Mouse (Mus musculus) bone marrow, adult 2 months (tissue): ENCODE results near the gene Stox2. TPM values are rescaled to one million over a fixed set of nuclear protein-coding genes. Genes with fewer than 3 reads are reported as not detected.

Experiments used
- H3K27ac ChIP-seq: fragments of 200-500 bp; 2 replicates; pipeline ENCODE4 v1.5.1; 2012; ENCODE audit warnings: low read depth, mild to moderate bottlenecking, control low read depth, inconsistent platforms, low read length; ENCODE audit not compliant: control insufficient read depth, poor library complexity, insufficient read depth
- H3K4me1 ChIP-seq: fragments of 200-500 bp; 2 replicates; pipeline ENCODE4 v1.6.1; 2011; ENCODE audit warnings: low read length; ENCODE audit not compliant: control insufficient read depth, insufficient read depth
- H3K4me3 ChIP-seq: fragments of 200-500 bp; replicated peaks from 2 replicates; pipeline ENCODE3; 2011; ENCODE audit warnings: mild to moderate bottlenecking, low read depth, low read length, control low read depth; ENCODE audit not compliant: control insufficient read depth
- CTCF ChIP-seq: fragments of 200-500 bp; IDR thresholded peaks from 2 replicates; pipeline ENCODE4 v1.5.1; 2011; ENCODE audit warnings: low read length, control low read depth; ENCODE audit not compliant: control insufficient read depth, insufficient read depth
- POLR2A ChIP-seq: fragments of 200-500 bp; IDR thresholded peaks from 2 replicates; pipeline ENCODE4 v1.6.1; 2011; ENCODE audit warnings: low read depth, mild to moderate bottlenecking, control low read depth, low read length, borderline replicate concordance; ENCODE audit not compliant: control insufficient read depth
- WGBS: fragments of 180-500 bp; shearing (Covaris S2); methylation state at CpG from one replicate; pipeline ENCODE4 v1.1.7; 2018; 5-methylcytosine and 5-hydroxymethylcytosine counted together
- polyA plus RNA-seq: library from polyadenylated mRNA; stranded (reverse); fragments of >200 nt; gene quantifications from 2 replicates; pipeline ENCODE4 v1.2.4, GENCODE M21; 2011; ENCODE audit warnings: low replicate concordance; ENCODE audit not compliant: missing spikeins, insufficient read depth, insufficient read length

Gene Stox2
- polyA plus RNA-seq: 3.2 and 4.1 TPM in 2 replicates

DNA sequence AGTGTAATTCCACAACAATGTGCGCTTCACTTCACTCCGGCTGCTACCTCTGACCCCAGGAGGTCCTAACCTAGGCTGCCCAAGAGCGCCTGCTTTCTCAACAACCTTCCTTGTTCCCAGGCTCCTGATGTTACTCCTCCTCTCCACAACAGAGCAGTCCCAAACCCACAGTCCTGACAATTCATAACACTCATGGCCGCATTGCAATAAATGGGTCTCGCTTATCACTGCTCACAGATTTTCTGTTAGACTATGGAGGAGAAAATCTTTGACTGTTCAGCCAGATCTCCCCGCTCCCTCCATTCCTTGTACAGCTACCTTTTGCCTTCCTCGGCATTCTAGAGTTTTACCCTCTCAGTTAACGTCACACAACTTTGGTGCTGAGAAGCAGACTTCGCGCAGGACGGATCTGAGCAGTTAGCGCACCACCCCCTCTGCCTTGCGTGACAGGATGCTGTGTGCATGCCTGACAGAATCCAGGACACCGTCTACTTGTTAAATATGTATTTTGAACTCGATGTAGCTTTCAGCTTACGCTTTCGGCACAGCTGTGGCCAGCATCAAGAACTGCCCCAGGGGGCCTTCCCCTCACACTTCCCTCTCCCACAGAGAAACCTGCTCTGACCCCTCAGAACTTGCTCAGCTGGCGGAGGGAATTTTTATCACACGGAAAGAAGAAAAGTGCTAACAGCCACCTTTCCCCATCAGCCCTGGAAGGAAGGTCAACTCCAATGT is at the start of gene Stox2:
Stox2 (minus strand) TSS at position 51 of the 735 bp plus-strand sequence.
- WGBS: 86% methylated on average over 19 of the region's 19 CpGs
- Histone ChIP-seq H3K4me1 (no peaks in the 10 kb centered on the region), H3K27ac (no peak within 1 kb of the TSS), H3K4me3 (no peak within 1 kb of the TSS)
- TF ChIP-seq CTCF (no peak), POLR2A (no peak)

DNA sequence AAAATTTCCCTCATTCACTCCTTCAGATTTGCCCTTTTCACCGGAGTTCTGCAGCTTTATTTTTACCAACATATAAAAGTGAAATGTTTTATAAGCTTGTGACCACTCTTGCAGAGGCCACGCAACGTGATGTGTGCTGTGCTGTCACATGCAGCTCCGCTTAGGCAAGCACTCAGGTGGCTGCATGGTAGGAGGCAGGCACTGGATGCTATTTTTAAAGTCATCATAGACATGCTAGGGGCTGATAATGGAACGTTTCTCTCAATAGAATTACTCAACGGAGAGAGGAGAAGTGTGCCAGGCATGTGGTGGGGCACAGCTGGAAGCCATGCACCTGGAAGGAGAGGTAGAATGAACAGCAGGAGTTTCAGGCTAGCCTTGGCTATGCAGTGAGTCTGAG is 49.3 kb upstream of the Stox2 start:
- H3K4me3 ChIP-seq: no peak overlapping the region
- 84% methylated on average over 6 of the region's 6 CpGs for WGBS
- no peaks in the 10 kb centered on the region for H3K4me1 ChIP-seq
- no peak overlapping the region for H3K27ac ChIP-seq
- TF ChIP-seq POLR2A (no peak), CTCF (no peak)

GRCm38 (mm10) chr8:47494602-47495153 is 48.5 kb upstream of the Stox2 start:
- Histone ChIP-seq H3K27ac (no peak overlapping the region), H3K4me1 (no peaks in the 10 kb centered on the region), H3K4me3 (no peak overlapping the region)
- TF ChIP-seq POLR2A: no peak
- no peak for TF ChIP-seq CTCF
- 78% methylated on average over 12 of the region's 12 CpGs for WGBS

DNA sequence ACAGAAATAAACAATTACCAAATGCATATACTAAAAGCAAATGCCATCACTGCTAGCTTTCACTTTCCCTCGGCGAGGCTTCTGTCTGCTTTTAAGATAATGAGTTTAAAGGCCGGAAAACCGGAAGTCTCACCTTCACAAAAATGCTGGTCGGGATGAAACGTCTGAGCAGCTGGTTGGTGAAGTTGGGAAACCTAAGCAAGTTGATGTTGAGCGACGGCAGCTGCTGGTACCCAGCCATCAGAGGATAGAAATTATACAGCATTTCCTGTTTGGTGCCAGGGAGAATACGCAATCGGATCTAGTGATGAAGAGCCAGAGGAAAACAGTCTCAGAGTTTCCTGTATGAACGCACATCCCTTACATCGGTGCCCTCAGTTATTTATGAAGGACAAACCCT is 46.9 kb upstream of the Stox2 start:
- WGBS: 89% methylated on average over 12 of the region's 12 CpGs
- Histone ChIP-seq H3K27ac (no peak overlapping the region), H3K4me3 (no peak overlapping the region), H3K4me1 (no peaks in the 10 kb centered on the region)
- TF ChIP-seq CTCF (no peak), POLR2A (no peak)

- Histone ChIP-seq H3K4me3 (no peak overlapping the region), H3K27ac (no peak overlapping the region), H3K4me1 (no peaks in the 10 kb centered on the region)
- WGBS: 80% methylated on average over 3 of the region's 3 CpGs
- no peak for TF ChIP-seq POLR2A
- TF ChIP-seq CTCF: no peak
Observed at GRCm38 (mm10) chr8:47487231-47487630, 41.1 kb upstream of the Stox2 start.

DNA sequence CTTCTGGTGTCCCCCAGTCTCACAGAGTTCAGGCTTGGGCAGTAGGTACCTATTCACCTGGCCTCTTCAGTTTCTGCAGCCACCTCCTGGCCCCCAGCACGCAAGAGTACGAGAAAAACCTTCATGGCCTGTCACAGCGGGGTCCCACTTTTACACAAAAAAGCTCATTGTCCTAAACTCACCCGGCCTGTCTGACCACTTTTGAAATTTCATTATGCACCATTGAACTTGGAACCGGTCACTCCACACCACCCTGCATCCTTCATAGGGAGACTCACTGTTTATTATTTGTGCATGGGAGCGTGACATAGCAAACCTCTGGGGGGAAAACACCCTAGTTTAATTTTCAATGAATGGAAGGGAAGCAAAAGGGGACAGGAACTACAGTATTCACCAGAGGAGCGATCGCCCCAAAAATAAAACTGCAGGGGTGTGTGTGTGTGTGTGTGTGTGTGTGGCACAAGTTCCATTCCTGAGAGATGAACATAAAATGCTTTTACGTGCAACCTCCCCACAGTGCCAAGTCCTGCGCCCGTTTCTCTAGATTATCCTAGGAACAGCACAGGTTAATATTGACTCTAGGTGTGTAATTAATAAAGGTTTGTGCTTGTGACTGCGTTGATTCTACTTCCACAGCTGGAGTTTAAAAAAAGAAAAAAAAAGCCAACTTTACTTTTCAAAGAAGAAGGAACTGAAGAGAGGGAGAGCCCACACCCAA is 36.4 kb upstream of the Stox2 start:
- no peaks in the 10 kb centered on the region for H3K4me1 ChIP-seq
- 83% methylated on average over 12 of the region's 12 CpGs for WGBS

DNA sequence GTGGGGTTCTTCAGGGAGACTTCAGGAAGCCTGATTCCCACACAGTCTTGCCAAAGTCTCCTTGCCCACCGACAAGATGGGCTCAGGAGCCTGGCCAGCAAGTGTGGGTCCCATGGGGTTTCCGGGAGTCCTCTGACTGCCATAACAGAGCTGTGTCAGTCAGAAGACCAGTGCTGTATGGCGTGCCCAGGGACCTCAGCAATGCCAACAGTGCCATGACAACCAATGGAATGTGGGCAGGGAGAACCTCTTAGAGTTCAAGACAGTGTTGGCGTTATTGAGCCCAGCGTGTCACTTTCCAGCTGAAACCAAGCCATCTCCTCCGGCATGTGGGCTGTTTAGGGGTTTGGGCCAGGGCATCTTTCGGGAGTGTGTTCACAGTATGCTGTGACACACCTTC is 33.9 kb upstream of the Stox2 start:
- WGBS: 88% methylated on average over 7 of the region's 7 CpGs
- no peak overlapping the region for H3K4me3 ChIP-seq
- no peak overlapping the region for H3K27ac ChIP-seq
- no peaks in the 10 kb centered on the region for H3K4me1 ChIP-seq
- TF ChIP-seq CTCF (no peak), POLR2A (no peak)

More for the DNA sequence above, 36.4 kb upstream of the Stox2 start:
- TF ChIP-seq CTCF: no peak
- TF ChIP-seq POLR2A: no peak
- Histone ChIP-seq H3K27ac (no peak overlapping the region), H3K4me3 (no peak overlapping the region)

DNA sequence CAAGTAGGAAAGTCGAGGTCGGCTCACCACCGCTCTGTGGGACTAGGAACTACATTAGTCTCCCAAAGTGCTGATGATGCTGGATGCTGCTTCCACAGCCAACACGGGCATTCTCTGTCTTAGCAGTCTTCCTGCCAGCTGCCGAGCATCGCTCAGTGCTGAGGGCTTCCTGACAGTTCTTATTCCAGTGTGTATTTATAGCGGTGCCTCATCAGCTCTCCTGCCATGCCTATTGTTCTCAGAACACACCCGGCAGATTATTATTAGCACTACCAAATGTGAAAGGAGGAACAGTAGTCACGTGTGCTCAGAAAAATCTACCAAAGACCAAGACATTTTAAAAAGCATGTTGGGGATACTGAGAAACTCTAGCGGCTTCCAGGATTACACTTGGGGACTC is 15.5 kb upstream of the Stox2 start:
- H3K4me1 ChIP-seq: no peaks in the 10 kb centered on the region
- H3K27ac ChIP-seq: no peak overlapping the region
- TF ChIP-seq CTCF (no peak), POLR2A (no peak)
- H3K4me3 ChIP-seq: no peak overlapping the region
- 61% methylated on average over 10 of the region's 10 CpGs for WGBS
